Mouse (Mus musculus) right cerebral cortex, adult 18-20 months (tissue): ENCODE data around the gene Gp1ba.

Source experiments
- DNase-seq: peaks from one replicate; pipeline ENCODE4 v3.0.0; 2022; ENCODE audit warnings: mixed read lengths

Gp1ba gene

DNA sequence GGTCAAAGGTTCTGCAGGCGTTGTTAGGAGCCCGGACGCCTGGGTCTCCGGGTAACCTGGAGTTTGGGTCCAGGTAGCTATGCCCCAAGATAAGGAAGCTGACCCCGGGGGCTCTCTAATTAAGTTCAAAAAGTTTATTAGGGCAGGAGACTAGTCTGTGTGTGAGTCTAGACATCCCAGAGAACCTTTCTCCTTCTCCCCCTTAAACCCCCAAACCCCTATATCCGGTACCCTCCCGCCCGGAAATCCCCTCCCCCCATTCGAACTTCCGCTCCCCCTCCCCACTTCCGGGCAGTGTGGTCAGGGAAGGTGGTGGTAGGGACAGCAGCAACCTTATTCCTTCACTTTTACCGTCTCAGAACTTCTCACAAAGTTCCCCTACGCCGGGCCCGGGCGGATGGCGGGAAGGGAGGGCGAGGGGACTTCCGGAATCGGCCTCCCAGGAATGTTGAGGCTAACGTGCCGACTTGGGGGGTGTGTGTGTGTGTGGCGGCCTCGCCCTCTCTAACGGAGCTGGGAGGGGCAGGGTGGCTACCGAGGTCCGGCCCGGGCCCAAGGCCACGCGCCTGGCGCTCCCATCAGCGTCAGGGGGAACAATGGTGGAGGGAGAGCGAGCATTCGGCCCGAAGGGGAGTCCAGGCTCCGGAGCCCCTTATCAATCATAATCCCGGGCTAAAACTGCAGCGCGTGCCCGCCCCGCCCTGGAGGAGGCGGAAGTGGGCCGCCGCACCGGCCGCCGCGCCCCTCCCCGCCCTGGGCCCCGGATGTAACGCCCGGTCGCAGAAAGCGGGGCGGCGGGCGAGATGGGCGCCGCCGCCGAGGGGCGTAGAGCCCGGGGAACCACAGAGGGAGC, 14.6 kb downstream of the Gp1ba start:
- DNase-seq = no peak

DNA sequence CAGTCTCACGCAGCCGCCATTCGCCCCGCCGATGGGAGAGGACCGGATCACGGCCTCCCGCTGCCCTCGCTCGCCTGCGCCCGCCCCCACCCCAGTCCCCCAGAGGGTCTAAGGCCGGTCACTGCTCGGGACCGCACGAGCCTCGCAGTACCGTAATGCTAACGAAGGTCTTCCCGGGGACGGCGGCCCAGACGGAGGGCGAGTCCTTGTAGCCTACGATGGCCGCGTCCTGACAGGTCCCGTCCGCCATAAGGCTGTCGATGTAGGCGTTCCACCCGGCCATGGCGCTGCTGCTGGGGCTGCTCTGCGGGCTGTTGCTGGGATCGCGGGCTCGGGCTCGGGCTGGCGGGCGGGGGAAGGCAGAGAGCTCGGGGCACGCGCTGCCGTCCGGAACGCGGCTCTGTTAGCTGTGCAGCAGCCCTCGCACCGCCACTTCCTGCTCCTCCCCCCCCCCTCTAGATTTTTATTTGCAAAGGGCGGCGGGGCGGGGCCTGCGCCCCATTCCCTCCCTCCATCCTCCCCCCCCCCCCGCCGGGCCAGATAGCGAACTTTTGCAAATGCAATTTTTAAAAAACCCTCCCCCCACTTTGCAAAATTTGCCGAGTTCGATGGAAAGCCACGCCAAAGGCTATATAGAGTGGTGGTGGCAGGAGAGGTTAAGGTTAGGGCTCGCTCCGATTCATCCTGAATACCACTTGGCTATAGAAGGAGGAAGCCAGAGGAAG, 15.4 kb downstream of the Gp1ba start, which contains the start of gene Pfn1:
Gene Pfn1, minus strand, starts transcription at position 447 of the 725 bp plus-strand sequence.
- DNase-seq = peak; percentile 75

DNA sequence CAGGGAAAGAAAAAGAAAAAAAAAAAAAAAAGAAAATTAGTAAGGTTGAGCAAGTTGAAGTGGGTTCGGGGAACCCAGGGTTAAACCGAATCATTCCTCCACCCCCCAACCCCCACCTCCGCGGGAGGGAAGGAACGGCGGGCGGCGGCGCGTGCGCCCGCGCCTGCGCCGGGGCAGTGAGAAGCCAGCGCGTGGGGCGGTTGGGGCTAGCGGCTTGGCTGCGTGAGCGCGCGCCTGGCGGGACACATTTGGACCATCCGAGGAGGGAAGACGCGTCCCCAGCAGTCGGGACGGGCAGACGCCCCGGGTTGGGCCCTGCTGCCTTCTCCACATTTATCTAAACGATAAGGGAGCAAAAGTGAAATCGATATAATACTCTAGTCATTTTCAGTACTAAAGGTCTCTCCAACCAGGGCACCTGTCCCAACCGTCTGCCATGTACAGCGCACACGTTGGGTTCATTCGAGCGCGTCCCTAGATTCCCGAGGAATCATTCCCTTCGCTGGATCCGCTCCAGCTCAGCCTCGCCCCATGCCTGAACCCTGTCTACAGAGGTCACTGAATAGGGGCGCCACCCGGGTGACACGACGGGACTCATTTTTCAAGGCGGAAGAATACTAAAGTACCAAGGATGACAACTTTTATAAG, 16.1 kb downstream of the Gp1ba start:
- peak; percentile 77 for DNase-seq

DNA sequence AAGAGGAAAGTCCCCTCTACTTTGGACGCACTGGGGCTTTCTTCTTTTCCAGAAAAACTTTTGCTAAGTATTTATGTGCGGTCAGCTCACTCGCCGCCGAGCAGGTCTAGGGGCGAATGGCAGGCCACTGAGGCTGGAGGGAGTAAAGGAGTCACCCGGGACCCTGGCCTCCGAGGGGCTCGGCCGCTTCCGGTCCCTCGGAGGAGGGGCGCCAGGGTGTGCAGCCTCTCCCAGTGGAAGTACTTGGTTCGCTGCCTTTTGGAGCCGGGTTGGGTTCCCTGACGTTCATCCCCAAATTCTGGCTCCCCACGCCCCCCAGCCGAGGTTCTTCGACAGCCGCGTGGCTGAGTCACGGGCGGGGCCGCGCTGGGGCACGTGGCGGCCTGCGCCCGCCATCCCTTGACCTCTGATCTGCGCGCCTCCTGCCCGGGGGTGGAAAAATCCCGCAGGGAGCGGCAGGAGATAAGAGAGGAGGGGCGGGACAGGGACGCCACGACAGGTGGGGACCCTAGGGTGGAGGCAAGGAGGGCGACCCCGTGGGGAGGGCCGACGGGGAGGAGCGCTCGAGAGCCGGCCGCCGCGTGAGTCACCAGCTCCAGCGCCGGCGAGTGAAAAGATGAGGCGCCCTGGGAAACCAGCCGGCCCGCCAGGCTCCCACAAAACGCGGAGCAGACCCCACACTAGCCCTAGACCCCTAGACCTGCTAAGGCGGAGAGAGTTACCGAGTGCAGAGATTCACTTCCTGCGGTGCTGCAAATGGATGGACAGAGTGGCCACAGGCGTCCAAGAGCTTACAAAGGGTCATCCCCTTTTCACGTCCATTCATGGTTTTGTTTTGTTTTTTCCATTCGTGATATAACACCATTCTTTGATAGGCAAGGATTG, 16.9 kb downstream of the Gp1ba start:
- no peak for DNase-seq

DNA sequence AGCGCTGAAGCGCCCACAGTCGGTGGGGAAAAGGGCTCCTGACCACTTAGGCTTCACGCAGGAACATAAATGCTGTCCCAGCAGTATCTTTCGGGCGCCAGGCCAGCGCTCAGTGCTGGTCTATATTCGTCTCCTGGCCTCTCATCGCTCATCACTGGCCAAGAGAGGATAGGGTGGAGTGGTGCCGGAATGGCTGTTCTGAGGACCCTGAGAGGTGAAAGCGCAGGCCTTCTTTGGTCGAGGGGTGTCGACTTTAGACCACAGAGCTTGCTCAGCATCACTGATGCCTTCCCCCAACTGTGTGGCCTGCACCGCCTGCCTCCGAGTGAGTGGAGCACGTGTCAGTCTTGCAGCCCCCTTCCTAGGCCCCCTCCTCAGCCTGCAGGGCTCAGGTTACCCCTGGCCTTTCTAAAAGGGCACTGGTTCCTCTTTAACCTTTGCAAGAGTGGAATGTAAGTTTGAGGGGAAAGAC, 17.6 kb downstream of the Gp1ba start:
- DNase-seq = no peak

DNA sequence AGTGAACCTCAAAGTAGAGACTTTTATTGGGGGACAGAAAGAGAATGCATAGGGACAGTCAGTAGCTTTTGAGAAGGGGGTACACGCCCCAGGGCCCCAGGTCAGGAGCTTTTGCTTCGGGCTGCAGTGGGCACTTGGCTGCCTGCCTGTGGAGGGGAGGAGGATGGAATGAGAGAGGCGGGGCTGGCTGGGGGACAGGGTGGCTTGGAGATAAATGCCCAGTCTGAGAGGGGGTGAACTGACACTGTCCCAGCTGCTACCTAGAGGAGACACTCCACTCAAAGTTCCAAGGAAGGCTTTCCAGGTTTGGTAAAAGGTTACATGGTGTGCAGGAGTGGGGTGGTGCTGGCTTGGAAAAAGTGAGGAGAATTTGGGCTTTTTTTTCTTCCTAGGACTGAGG, 18.0 kb downstream of the Gp1ba start, which contains the start of gene Eno3:
Gene Eno3, plus strand, starts transcription at position 239 of the 400 bp plus-strand sequence.
- no peak for DNase-seq

DNA sequence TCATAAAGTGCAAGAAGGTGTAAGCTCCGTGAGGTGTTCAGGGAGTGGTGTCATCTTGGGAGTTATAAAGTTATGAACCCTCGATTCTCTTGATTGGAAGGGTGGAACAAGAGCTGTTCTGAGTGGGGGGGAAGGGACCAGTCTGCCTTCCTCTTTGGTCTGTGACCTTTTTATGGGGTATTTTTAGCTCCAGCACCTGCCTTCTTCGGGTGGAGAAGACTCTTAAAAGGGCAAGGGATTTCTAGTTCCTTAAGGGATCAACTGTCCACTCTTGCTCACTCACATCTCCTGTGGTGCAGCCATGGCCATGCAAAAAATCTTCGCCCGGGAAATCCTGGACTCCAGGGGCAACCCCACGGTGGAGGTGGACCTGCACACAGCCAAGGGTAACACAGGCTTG, 18.7 kb downstream of the Gp1ba start:
- no peak for DNase-seq

DNA sequence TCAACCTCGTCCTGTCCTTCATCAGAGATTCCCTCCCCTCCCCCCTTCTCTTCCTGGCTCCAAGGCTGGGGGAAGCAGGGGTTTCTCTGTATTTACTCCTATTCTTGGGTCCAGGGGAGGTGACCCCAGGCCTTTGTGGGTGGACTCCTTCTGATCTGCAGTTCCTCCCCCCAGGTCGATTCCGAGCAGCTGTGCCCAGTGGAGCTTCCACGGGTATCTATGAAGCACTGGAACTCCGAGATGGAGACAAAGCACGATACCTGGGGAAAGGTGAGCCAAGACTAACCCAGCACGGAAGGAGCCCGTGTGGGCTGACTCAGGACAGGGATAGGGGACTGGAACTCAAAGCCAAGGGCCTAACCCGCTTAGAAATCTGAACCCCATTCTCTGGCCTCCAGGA, 19.1 kb downstream of the Gp1ba start:
- DNase-seq = no peak

DNA sequence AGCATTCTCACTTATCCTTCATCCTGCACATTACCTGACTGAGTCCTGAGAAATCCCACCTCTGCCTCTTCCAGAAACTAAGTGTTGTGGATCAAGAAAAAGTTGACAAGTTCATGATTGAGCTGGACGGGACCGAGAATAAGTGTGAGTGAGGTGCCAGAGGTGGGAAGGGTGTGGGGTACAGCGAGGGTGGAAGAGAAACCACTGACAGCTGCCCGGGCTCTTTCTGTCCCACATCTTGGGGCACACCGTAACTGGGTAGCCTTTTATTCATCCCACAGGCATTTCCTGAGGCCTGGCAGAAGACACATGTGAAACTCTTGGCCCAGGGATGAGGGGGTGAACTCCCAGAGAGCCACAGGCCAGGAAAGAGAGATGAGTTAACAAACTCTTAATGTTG, 19.6 kb downstream of the Gp1ba start:
- DNase-seq = no peak

DNA sequence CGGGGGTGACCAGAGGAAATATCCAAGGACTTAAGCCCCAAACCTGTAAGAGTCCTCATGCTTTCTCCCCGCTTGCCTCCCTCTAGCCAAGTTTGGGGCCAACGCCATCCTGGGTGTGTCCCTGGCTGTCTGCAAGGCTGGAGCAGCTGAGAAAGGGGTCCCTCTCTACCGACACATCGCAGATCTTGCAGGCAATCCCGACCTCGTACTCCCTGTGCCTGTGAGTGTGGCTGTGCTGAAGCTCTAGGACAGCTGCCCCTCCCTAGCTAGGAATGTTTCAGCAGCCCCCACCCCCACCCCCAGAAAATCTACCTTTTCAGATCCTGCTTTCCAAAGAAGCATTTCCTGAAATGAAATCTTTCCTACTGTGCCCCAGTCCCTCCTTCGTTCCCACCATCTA, 20.0 kb downstream of the Gp1ba start:
- DNase-seq = no peak

DNA sequence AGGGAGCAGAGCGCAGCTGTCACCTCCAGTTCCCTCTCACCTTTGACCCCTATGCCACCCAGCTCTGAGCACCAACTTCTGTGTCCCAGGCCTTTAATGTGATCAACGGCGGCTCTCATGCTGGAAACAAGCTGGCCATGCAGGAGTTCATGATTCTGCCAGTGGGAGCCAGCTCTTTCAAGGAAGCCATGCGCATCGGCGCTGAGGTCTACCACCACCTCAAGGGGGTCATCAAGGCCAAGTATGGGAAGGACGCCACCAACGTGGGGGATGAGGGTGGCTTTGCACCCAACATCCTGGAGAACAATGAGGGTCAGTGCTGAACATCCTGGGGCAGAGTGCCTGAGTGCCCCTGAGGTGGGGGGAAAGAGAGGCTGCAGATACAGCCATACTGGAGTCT, 21.6 kb downstream of the Gp1ba start:
- DNase-seq = no peak

DNA sequence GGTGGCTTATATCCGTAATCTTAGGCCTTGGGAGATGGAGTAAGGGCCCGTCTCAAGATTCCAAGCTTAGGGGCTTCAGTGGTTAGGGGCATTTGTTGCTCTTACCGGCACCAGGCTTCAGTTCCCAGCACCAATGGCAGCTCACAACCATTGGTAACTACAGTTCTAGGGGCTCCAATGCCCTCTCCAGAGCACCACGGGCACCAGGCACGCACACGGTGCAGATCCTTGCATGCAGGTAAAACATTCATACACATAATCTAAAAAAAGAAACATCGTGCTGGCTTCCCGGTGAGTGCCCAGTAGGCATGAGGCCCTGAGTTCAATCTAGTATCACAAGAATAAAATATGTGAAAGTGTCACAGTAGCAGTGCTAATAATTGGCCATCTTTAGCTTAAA, 24.2 kb downstream of the Gp1ba start:
- DNase-seq = no peak

DNA sequence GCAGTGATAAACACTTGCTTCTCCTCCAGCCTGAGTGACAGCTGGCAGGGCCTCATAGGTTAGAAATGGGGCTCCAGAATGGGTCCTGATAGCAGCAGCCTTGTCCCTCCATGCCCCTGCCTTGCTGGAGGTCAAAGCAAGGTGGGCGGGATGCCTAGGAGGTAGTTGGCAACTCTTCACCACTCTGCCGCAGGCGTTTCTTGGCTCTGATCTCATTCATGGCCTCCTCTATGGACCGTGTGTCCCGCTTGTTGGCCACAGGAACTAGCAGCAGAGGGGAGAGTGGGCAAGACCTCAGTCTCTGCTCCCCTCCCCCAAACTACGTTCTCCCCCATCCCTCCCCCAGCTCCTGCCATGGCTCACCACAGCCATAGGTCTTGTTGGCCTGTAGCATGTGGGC, 25.0 kb downstream of the Gp1ba start:
- DNase-seq = no peak

DNA sequence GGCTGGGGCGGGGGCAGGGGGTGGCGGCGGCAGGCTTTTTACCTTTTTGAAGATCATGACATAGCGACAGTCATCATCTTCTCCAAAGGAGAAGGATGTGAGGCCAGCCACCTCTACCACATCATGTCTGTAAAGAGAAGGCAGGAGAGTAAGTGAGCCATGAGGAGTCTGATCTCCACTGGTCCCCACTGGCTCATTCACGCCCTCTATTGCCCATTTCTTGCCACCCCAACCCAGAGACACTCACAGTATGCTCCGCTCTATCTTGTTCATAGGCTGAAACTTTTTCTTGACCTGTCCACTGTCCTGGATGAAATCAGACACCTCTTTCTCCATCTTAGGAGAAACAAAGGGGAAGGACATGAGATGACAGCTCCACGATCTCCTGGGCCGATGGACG, 25.8 kb downstream of the Gp1ba start:
- DNase-seq = no peak

DNA sequence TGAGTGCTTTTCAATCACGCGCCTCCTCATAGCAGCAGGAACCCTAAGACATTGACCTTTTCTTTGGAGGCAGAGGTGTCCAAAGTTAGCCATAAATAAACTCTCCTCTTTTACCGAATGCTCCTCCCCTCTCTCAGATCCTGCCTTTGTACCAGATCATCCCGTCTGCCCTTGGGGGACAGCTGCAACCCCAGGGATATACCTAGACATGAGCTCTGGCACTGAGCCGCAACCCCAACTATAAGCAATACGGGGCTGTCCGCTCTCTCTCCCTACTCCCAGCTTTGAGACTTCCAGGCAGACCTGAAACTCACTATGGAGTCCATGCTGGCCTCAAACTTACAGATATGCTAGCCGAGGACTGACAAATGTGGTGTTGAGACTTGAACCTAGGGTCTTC, 27.8 kb downstream of the Gp1ba start:
- DNase-seq = no peak

DNA sequence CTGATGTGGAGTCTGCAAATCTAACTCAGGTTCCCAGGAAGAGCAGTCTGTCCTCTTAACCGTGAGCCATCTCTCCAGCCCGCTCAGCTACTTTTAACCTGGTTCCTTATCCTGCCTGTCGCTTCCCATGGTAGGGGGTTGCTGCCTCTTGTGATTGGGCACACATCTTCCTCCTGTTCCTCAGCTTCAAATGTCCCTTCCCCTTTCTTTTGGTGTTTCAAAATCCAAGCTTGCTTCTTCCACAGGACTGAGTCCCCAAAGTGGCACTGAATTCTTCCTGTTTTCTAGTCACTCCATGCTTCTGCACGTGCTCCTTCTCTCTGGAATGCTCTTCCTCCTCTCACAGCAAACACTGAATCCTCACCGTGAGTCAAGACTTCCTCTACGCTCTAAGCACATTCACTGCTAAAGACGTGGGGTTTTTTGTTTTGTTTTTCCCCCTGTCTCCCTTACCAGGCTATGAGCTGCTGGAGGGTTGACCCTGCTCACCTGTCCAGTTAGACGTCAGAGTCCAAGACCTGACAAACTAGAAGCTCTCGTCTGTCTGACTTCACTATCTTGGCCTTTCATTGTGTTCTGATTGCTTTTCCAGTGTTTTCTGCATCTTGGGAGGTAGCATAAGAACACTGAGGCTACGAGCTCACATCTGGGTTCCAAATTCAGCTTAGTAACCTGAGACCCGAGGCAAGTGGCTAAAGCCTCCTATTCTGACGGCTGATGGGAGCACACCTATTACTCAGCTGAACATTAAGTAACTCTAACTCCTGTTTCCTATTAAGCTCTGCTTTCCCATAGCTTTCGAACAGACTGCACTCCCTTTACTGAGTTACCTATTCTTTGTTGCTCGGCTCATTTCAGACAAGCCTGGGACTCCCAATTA, 28.6 kb downstream of the Gp1ba start:
- no peak for DNase-seq

DNA sequence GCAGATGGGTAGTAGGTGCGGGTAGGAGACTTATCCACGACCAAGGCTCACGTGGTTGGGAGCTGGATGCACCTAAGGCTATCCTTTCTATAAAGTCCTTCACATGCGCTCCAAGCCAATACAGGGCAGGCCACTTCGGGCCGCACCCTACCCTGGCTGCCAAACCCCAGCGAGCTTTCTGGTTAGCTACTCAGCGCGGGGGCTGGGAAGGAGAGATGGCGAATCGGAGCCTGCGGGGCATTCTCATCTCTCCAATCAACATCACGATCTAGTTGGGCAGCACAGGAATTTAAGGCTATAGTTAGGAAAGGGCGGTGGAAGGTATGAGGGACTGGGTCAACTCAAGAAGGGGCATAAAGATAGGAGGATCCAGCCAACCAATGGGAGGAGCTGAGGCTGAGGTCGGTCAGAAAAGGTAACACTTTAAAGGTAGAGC, 29.4 kb downstream of the Gp1ba start:
- DNase-seq = no peak

DNA sequence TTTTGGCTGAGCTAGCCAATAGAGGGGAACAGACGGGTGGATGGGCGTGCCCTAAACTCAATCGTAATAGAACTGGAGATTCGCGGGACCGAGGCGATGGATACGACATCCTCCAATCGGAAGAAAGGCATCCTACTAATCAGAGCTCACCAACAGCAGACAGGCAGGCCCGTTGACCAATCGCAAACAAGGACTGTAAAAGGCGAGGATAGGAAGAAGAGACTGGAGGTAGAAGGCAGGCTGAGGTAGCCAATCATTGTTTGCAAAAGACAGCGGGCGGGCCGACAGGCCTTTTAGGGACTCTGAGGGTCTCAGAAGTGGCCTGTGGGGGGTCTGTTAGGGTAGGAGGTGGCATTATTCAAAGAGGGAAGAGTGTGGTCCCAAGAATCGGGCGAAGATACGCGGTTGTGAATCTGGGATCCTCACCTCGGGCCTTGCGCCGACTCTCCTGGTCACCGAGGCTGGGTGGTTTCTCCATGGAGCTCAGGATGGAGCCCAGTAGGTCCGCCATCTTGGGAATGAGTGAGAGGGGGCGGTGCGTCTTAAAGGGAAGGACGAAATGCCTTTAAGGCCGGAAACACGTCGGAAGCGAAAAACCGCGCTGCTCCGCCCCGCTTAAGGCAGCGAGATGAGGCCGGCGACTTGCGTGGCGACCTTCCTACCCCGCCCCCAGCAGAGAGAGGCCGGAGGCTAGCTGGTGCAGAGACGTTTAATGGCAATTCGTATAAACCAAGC, 30.0 kb downstream of the Gp1ba start, which contains the start of gene Spag7:
Gene Spag7, minus strand, starts transcription at position 646 of the 735 bp plus-strand sequence.
- peak; percentile 99 for DNase-seq

DNA sequence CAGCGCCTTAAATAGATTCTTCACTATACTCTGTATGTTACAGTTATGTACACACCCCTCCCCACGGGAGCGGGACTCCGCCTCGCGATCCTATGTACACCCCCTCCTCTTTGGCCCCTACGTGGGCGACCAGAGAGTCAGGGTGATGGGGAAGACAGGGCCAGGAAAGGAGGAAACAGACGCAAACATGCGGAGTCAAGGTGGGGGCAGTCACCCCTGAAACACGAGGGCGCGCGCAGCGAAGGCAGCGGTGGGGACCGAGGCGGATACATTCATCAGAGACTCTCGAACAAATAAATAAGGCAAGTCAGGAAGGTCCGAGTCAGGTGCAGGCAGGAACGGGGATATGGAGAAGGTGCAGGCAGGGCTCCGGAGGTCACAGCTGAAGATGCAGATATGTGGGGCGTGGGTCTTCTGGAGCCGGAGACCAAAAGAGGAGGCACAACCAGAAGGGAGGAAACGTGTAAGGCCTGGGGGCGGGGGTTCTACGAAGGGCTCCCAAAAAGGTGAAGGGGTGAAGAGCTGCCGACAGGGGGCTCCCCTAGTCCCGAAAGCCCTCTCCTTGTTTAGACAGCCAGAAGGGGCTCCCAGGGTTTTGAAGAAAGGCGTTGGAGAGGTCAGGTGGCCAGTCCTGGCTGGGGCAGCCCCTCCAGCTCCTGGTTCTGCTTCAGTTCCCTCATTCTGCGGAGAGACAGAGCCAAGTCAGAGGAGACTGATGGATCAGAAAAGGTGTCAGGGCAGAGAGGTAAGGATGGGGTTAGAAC, 30.8 kb downstream of the Gp1ba start:
- no peak for DNase-seq

DNA sequence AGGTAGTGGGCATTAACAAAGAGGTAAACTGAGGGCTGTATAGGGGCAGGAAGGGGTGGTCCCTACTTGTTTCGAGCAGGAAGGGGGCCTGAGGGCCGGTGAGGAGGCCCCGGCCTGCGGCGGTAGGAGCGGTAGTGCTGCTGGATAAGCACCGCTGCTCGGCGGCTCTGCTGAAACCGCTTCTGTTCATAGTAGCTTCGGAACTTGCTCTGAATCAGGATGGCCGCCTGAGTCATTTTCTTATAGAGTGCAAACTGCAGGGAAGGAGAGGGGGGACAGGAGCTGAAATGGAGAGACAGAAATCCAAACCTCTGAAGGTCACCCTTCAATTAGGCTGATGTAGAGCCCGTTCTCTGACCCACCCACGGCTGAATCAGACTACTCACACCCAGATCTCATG, 31.6 kb downstream of the Gp1ba start:
- no peak for DNase-seq
